Mouse (Mus musculus): ENCODE measurements around the gene Ddx39. TPM values are rescaled to one million over a fixed set of nuclear protein-coding genes. Genes with fewer than 3 reads are reported as not detected.
A peak's percentile ranks its signal among the peaks of the same experiment; 100 is the strongest.

Ddx39 gene
- polyA plus RNA-seq, 1 experiment from 2014 or later, result 150 TPM

- WGBS, result 92% methylated on average over 12 of the region's 12 CpGs
- peaks cover 40% of the 10 kb centered on the region for H3K36me3 ChIP-seq (ENCODE audit: control insufficient read depth, insufficient read depth, low read length)
- H3K4me1 ChIP-seq (replicated peaks; ENCODE audit: control insufficient read depth, insufficient read depth, low read length), result peaks cover 12% of the 10 kb centered on the region
- H3K27me3 ChIP-seq (ENCODE audit: control insufficient read depth, insufficient read depth, low read depth, low read length), result no peaks in the 10 kb centered on the region
- H3K4me2 ChIP-seq (ENCODE audit: low read depth, low read length), result no peak overlapping the region
- no peak overlapping the region for H3K4me3 ChIP-seq (ENCODE audit: low read length)
- no peak for ATAC-seq (ENCODE audit: low read depth)
- H3K9me3 ChIP-seq (ENCODE audit: control insufficient read depth, low read length), result no peaks in the 10 kb centered on the region
- no peak overlapping the region for H3K27ac ChIP-seq (ENCODE audit: low read length)
- H3K9ac ChIP-seq (ENCODE audit: low read length), result no peak overlapping the region
Measured at GRCm38 (mm10) chr8:83679866-83680265, 35.1 kb upstream of the Ddx39 start.

GRCm38 (mm10) chr8:83680603-83681002 is 34.4 kb upstream of the Ddx39 start:
- ATAC-seq (ENCODE audit: low read depth), result peak; percentile 48; the same call in 1 of the 2 replicates
- Histone ChIP-seq H3K27ac (ENCODE audit: low read length) (peak overlapping the region; percentile 79), H3K4me1 (replicated peaks; ENCODE audit: control insufficient read depth, insufficient read depth, low read length) (peaks cover 12% of the 10 kb centered on the region), H3K27me3 (ENCODE audit: control insufficient read depth, insufficient read depth, low read depth, low read length) (no peaks in the 10 kb centered on the region), H3K9me3 (ENCODE audit: control insufficient read depth, low read length) (no peaks in the 10 kb centered on the region), H3K4me3 (ENCODE audit: low read length) (no peak overlapping the region), H3K4me2 (ENCODE audit: low read depth, low read length) (no peak overlapping the region), H3K36me3 (ENCODE audit: control insufficient read depth, insufficient read depth, low read length) (peaks cover 41% of the 10 kb centered on the region), H3K9ac (ENCODE audit: low read length) (no peak overlapping the region)
- 51% methylated on average over 5 of the region's 5 CpGs for WGBS

DNA sequence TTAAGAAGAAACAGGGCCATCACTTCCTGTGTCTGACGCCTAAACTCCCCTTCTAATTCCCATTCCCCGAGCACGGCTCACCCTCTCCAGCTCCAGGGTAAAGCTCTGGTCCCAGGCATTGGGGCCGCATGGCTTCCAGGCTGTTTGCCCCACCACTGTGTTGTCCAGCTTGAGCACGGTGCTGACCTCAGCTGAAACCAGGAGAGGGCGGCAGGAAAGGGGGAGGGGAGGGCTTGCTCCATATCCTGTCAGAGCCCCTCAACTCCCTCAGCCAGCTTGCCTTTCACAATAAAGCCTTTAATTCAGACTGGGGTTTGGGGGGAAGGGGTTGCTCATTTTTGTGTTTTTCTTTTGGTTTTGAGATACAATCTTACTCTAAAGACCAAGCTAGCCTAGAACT is 33.9 kb upstream of the Ddx39 start:
- Histone ChIP-seq H3K4me3 (ENCODE audit: low read length) (no peak overlapping the region), H3K4me2 (ENCODE audit: low read depth, low read length) (no peak overlapping the region), H3K9ac (ENCODE audit: low read length) (peak overlapping the region; percentile 39; the same call in 1 of the 2 replicates), H3K36me3 (ENCODE audit: control insufficient read depth, insufficient read depth, low read length) (peaks cover 41% of the 10 kb centered on the region), H3K27ac (ENCODE audit: low read length) (peak overlapping the region; percentile 79), H3K9me3 (ENCODE audit: control insufficient read depth, low read length) (no peaks in the 10 kb centered on the region), H3K4me1 (replicated peaks; ENCODE audit: control insufficient read depth, insufficient read depth, low read length) (peaks cover 12% of the 10 kb centered on the region), H3K27me3 (ENCODE audit: control insufficient read depth, insufficient read depth, low read depth, low read length) (no peaks in the 10 kb centered on the region)
- peak; percentile 88 for ATAC-seq (ENCODE audit: low read depth)
- WGBS, result 13% methylated on average over 6 of the region's 6 CpGs

DNA sequence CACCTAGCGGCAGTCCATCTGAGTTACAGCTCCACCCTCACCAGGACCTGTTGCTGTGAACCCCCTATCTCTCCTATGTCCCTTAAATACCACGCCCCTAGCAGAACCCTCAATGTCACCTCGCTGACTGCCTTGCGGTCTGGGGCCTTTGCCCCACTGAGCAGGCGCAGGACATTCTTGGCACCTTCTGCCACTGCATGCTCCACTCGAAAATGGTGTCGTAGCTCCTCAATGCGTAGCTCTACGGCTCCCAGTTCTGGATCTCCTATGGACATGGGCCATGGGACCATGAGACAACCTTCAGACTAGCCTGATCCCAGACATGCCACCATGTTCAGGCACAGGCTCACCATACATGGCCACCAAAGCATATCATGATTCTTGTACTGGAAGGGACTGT is 30.5 kb upstream of the Ddx39 start:
- ATAC-seq (ENCODE audit: low read depth), result no peak
- H3K9ac ChIP-seq (ENCODE audit: low read length), result no peak overlapping the region
- H3K36me3 ChIP-seq (ENCODE audit: control insufficient read depth, insufficient read depth, low read length), result peaks cover 23% of the 10 kb centered on the region
- H3K4me2 ChIP-seq (ENCODE audit: low read depth, low read length), result no peak overlapping the region
- 89% methylated on average over 9 of the region's 9 CpGs for WGBS
- H3K27ac ChIP-seq (ENCODE audit: low read length), result no peak overlapping the region
- H3K9me3 ChIP-seq (ENCODE audit: control insufficient read depth, low read length), result no peaks in the 10 kb centered on the region
- no peaks in the 10 kb centered on the region for H3K27me3 ChIP-seq (ENCODE audit: control insufficient read depth, insufficient read depth, low read depth, low read length)
- H3K4me3 ChIP-seq (ENCODE audit: low read length), result no peak overlapping the region
- peaks cover 12% of the 10 kb centered on the region for H3K4me1 ChIP-seq (replicated peaks; ENCODE audit: control insufficient read depth, insufficient read depth, low read length)

GRCm38 (mm10) chr8:83689264-83689663 is 25.7 kb upstream of the Ddx39 start:
- no peak overlapping the region for H3K9ac ChIP-seq (ENCODE audit: low read length)
- no peaks in the 10 kb centered on the region for H3K9me3 ChIP-seq (ENCODE audit: control insufficient read depth, low read length)
- no peaks in the 10 kb centered on the region for H3K27me3 ChIP-seq (ENCODE audit: control insufficient read depth, insufficient read depth, low read depth, low read length)
- WGBS, result 85% methylated on average over 6 of the region's 6 CpGs
- no peak overlapping the region for H3K4me3 ChIP-seq (ENCODE audit: low read length)
- no peak for ATAC-seq (ENCODE audit: low read depth)
- H3K4me2 ChIP-seq (ENCODE audit: low read depth, low read length), result no peak overlapping the region
- H3K27ac ChIP-seq (ENCODE audit: low read length), result no peak overlapping the region
- no peaks in the 10 kb centered on the region for H3K4me1 ChIP-seq (replicated peaks; ENCODE audit: control insufficient read depth, insufficient read depth, low read length)
- H3K36me3 ChIP-seq (ENCODE audit: control insufficient read depth, insufficient read depth, low read length), result peaks cover 21% of the 10 kb centered on the region

- Histone ChIP-seq H3K4me2 (ENCODE audit: low read depth, low read length) (no peak overlapping the region), H3K27ac (ENCODE audit: low read length) (no peak overlapping the region), H3K9me3 (ENCODE audit: control insufficient read depth, low read length) (no peaks in the 10 kb centered on the region), H3K36me3 (ENCODE audit: control insufficient read depth, insufficient read depth, low read length) (peaks cover 12% of the 10 kb centered on the region), H3K4me1 (replicated peaks; ENCODE audit: control insufficient read depth, insufficient read depth, low read length) (peaks cover 16% of the 10 kb centered on the region), H3K9ac (ENCODE audit: low read length) (no peak overlapping the region), H3K4me3 (ENCODE audit: low read length) (no peak overlapping the region), H3K27me3 (ENCODE audit: control insufficient read depth, insufficient read depth, low read depth, low read length) (no peaks in the 10 kb centered on the region)
- WGBS, result 64% methylated on average over 10 of the region's 10 CpGs
- ATAC-seq (ENCODE audit: low read depth), result no peak
Measured at GRCm38 (mm10) chr8:83693609-83694236, 21.3 kb upstream of the Ddx39 start.

DNA sequence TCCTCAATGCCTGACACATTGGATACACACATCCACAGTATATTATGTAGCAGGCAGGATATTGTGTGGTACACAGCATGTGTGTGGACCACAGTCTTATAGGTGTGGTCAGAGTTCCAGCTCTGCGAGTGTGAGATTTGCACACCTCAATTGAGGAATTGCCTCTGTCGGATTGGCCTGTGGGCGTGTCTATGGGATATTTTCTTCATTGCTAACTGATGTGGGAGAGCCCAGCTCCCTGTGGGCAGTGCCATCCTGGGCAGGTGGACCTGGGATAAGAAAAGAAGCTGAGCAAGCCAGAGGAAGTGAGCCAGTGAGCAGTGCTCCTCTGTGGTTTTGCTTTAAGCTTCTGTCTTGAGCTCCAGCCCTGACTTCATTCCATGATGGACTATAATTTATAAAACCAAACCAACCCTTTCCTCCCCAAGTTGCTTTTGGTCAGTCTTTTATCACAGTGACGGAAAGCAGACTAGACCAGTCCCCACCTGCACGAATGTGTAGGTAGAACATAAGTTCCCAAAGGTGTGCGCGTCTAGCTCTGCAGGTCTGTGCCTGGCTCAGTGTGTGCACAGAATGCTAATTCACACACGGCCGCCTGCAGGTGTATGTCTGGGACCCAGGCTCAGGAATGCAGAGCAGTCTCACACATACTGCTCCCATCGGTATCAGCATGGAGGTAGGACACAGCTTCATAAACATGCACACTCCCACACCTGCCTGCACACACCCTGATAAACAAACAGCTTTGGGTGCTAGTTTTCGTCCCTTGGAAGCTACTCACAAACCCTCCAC is 20.4 kb upstream of the Ddx39 start:
- H3K4me1 ChIP-seq (replicated peaks; ENCODE audit: control insufficient read depth, insufficient read depth, low read length), result peaks cover 16% of the 10 kb centered on the region
- H3K9ac ChIP-seq (ENCODE audit: low read length), result no peak overlapping the region
- H3K36me3 ChIP-seq (ENCODE audit: control insufficient read depth, insufficient read depth, low read length), result peaks cover 12% of the 10 kb centered on the region
- no peaks in the 10 kb centered on the region for H3K9me3 ChIP-seq (ENCODE audit: control insufficient read depth, low read length)
- no peak for ATAC-seq (ENCODE audit: low read depth)
- no peak overlapping the region for H3K4me2 ChIP-seq (ENCODE audit: low read depth, low read length)
- no peak overlapping the region for H3K4me3 ChIP-seq (ENCODE audit: low read length)
- H3K27ac ChIP-seq (ENCODE audit: low read length), result no peak overlapping the region
- 73% methylated on average over 11 of the region's 11 CpGs for WGBS
- H3K27me3 ChIP-seq (ENCODE audit: control insufficient read depth, insufficient read depth, low read depth, low read length), result no peaks in the 10 kb centered on the region

DNA sequence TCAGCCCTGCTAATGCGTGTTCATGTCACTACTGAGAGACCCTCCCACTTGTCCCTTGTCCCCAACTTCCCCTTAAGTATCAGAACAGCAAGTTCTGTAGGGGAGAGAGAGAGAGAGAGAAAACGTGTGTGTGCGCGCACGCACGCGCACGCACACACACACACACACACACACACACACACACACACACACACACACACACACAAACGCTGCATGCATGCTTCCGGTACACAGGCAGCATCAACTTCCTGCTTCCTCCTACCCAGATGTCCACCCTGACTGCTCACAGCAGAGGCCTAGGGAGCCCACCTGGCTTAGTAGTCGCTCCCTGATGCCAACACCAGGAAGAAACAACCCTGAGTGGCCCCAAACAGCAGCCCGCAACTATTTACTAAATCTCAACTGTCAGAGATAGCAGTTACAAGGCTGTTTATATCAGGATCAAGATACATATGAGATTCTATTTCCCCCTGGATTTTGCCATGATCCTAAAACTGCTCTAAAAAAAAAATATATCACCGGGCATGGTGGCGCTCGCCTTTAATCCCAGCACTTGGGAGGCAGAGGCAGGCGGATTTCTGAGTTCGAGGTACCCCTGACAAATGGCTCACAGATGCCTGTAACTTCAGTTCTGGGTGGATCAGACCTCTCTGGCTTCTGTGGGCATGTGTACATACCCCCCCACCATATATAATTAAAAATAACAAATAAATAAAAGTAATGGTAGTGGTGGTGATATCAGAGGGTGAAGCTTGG is 19.4 kb upstream of the Ddx39 start:
- no peak overlapping the region for H3K4me2 ChIP-seq (ENCODE audit: low read depth, low read length)
- no peaks in the 10 kb centered on the region for H3K9me3 ChIP-seq (ENCODE audit: control insufficient read depth, low read length)
- H3K27me3 ChIP-seq (ENCODE audit: control insufficient read depth, insufficient read depth, low read depth, low read length), result no peaks in the 10 kb centered on the region
- WGBS, result 68% methylated on average over 10 of the region's 17 CpGs
- no peak for ATAC-seq (ENCODE audit: low read depth)
- no peak overlapping the region for H3K9ac ChIP-seq (ENCODE audit: low read length)
- peaks cover 19% of the 10 kb centered on the region for H3K4me1 ChIP-seq (replicated peaks; ENCODE audit: control insufficient read depth, insufficient read depth, low read length)
- peaks cover 12% of the 10 kb centered on the region for H3K36me3 ChIP-seq (ENCODE audit: control insufficient read depth, insufficient read depth, low read length)
- no peak overlapping the region; the same call in 1 of the 2 replicates for H3K27ac ChIP-seq (ENCODE audit: low read length)
- H3K4me3 ChIP-seq (ENCODE audit: low read length), result no peak overlapping the region
